Mouse (Mus musculus): ENCODE measurements around the gene Bhlha9. TPM values are rescaled to one million over a fixed set of nuclear protein-coding genes. Genes with fewer than 3 reads are reported as not detected.

The Bhlha9 gene
- 0.91 and 1.1 TPM in 2 replicates for polyA plus RNA-seq (2014; fragmentation: Nextera tagmentation; extraction: Ambion mirVana)

- no peak for ATAC-seq (ENCODE audit: low FRiP score)
- no peak within 1 kb of the TSS for H3K27ac ChIP-seq
- no peak for DNase-seq (ENCODE audit: low spot score)
- no peaks in the 10 kb centered on the region for H3K36me3 ChIP-seq (replicated peaks; ENCODE audit: control insufficient read depth, insufficient read depth)
- H3K9me3 ChIP-seq (ENCODE audit: control insufficient read depth, low read length): no peaks in the 10 kb centered on the region
- peak within 1 kb of the TSS; percentile 40 for H3K4me3 ChIP-seq (replicated peaks; ENCODE audit: low read length)
- peak within 1 kb of the TSS; percentile 81 for H3K4me2 ChIP-seq (replicated peaks)
- H3K27me3 ChIP-seq (ENCODE audit: control insufficient read depth, insufficient read depth, low read length): peaks cover 70% of the 10 kb centered on the region
- H3K4me1 ChIP-seq (replicated peaks; ENCODE audit: control insufficient read depth, insufficient read depth, low read length): 0 out of 2 replicates have a peak, but pooled peaks cover 8% of the 10 kb centered on the region
- peak within 1 kb of the TSS; percentile 68 for H3K9ac ChIP-seq
- 59% methylated on average over 15 of the region's 15 CpGs for WGBS
Measured at GRCm38 (mm10) chr11:76671871-76672475, at the start of gene Bhlha9. Gene Bhlha9 (plus strand): TSS chr11:76672470.

- Histone ChIP-seq H3K4me3 (replicated peaks; ENCODE audit: low read length) (peak overlapping the region; percentile 62), H3K27ac (no peak overlapping the region), H3K9me3 (ENCODE audit: control insufficient read depth, low read length) (no peaks in the 10 kb centered on the region), H3K27me3 (ENCODE audit: control insufficient read depth, insufficient read depth, low read length) (peaks cover 9% of the 10 kb centered on the region; the same call in 1 of the 2 replicates), H3K9ac (peak overlapping the region; percentile 57), H3K36me3 (replicated peaks; ENCODE audit: control insufficient read depth, insufficient read depth) (no peaks in the 10 kb centered on the region), H3K4me1 (replicated peaks; ENCODE audit: control insufficient read depth, insufficient read depth, low read length) (peaks cover 23% of the 10 kb centered on the region), H3K4me2 (replicated peaks) (peak overlapping the region; percentile 99)
- ATAC-seq (ENCODE audit: low FRiP score) (peak; percentile 46; the same call in 1 of the 2 replicates), DNase-seq (ENCODE audit: low spot score) (no peak)
- WGBS: under 1% methylated on average over 61 of the region's 66 CpGs
Measured at GRCm38 (mm10) chr11:76622566-76623205, 49.6 kb upstream of the Bhlha9 start.

- H3K36me3 ChIP-seq (replicated peaks; ENCODE audit: control insufficient read depth, insufficient read depth): no peaks in the 10 kb centered on the region
- WGBS: 1% methylated on average over 61 of the region's 72 CpGs
Measured at GRCm38 (mm10) chr11:76623206-76623961, 48.9 kb upstream of the Bhlha9 start.

GRCm38 (mm10) chr11:76624071-76624470 lies 48.2 kb upstream of the Bhlha9 start:
- no peaks in the 10 kb centered on the region for H3K9me3 ChIP-seq (ENCODE audit: control insufficient read depth, low read length)
- peak overlapping the region; percentile 57; the same call in 1 of the 2 replicates for H3K9ac ChIP-seq
- H3K36me3 ChIP-seq (replicated peaks; ENCODE audit: control insufficient read depth, insufficient read depth): no peaks in the 10 kb centered on the region
- peak overlapping the region; percentile 62; the same call in 1 of the 2 replicates for H3K4me3 ChIP-seq (replicated peaks; ENCODE audit: low read length)
- H3K27ac ChIP-seq: no peak overlapping the region
- ATAC-seq (ENCODE audit: low FRiP score) (no peak), DNase-seq (ENCODE audit: low spot score) (no peak)
- H3K4me2 ChIP-seq (replicated peaks): peak overlapping the region; percentile 99
- peaks cover 9% of the 10 kb centered on the region; the same call in 1 of the 2 replicates for H3K27me3 ChIP-seq (ENCODE audit: control insufficient read depth, insufficient read depth, low read length)
- H3K4me1 ChIP-seq (replicated peaks; ENCODE audit: control insufficient read depth, insufficient read depth, low read length): peaks cover 23% of the 10 kb centered on the region
- 59% methylated on average over 10 of the region's 10 CpGs for WGBS

More at GRCm38 (mm10) chr11:76623206-76623961, 48.9 kb upstream of the Bhlha9 start:
- ATAC-seq (ENCODE audit: low FRiP score) (peak; percentile 80), DNase-seq (ENCODE audit: low spot score) (peak; percentile 68)
- peaks cover 23% of the 10 kb centered on the region for H3K4me1 ChIP-seq (replicated peaks; ENCODE audit: control insufficient read depth, insufficient read depth, low read length)
- H3K9ac ChIP-seq: peak overlapping the region; percentile 57
- no peaks in the 10 kb centered on the region for H3K9me3 ChIP-seq (ENCODE audit: control insufficient read depth, low read length)
- H3K27ac ChIP-seq: no peak overlapping the region
- H3K4me3 ChIP-seq (replicated peaks; ENCODE audit: low read length): peak overlapping the region; percentile 62
- H3K4me2 ChIP-seq (replicated peaks): peak overlapping the region; percentile 99
- peaks cover 9% of the 10 kb centered on the region; the same call in 1 of the 2 replicates for H3K27me3 ChIP-seq (ENCODE audit: control insufficient read depth, insufficient read depth, low read length)

GRCm38 (mm10) chr11:76624881-76625280 lies 47.4 kb upstream of the Bhlha9 start:
- Histone ChIP-seq H3K4me1 (replicated peaks; ENCODE audit: control insufficient read depth, insufficient read depth, low read length) (peaks cover 23% of the 10 kb centered on the region), H3K9me3 (ENCODE audit: control insufficient read depth, low read length) (no peaks in the 10 kb centered on the region), H3K27me3 (ENCODE audit: control insufficient read depth, insufficient read depth, low read length) (peaks cover 9% of the 10 kb centered on the region; the same call in 1 of the 2 replicates), H3K27ac (no peak overlapping the region), H3K36me3 (replicated peaks; ENCODE audit: control insufficient read depth, insufficient read depth) (no peaks in the 10 kb centered on the region), H3K9ac (no peak overlapping the region), H3K4me2 (replicated peaks) (no peak overlapping the region), H3K4me3 (replicated peaks; ENCODE audit: low read length) (no peak overlapping the region)
- ATAC-seq (ENCODE audit: low FRiP score) (no peak), DNase-seq (ENCODE audit: low spot score) (no peak)
- WGBS: 78% methylated on average over 3 of the region's 3 CpGs

GRCm38 (mm10) chr11:76628613-76629012 lies 43.7 kb upstream of the Bhlha9 start:
- Histone ChIP-seq H3K9me3 (ENCODE audit: control insufficient read depth, low read length) (no peaks in the 10 kb centered on the region), H3K4me1 (replicated peaks; ENCODE audit: control insufficient read depth, insufficient read depth, low read length) (no peaks in the 10 kb centered on the region), H3K36me3 (replicated peaks; ENCODE audit: control insufficient read depth, insufficient read depth) (no peaks in the 10 kb centered on the region), H3K4me2 (replicated peaks) (no peak overlapping the region), H3K27me3 (ENCODE audit: control insufficient read depth, insufficient read depth, low read length) (no peaks in the 10 kb centered on the region), H3K9ac (no peak overlapping the region), H3K4me3 (replicated peaks; ENCODE audit: low read length) (no peak overlapping the region), H3K27ac (no peak overlapping the region)
- 78% methylated on average over 5 of the region's 5 CpGs for WGBS
- DNase-seq (ENCODE audit: low spot score) (no peak), ATAC-seq (ENCODE audit: low FRiP score) (no peak)

- no peak overlapping the region for H3K27ac ChIP-seq
- no peaks in the 10 kb centered on the region for H3K36me3 ChIP-seq (replicated peaks; ENCODE audit: control insufficient read depth, insufficient read depth)
- no peaks in the 10 kb centered on the region for H3K4me1 ChIP-seq (replicated peaks; ENCODE audit: control insufficient read depth, insufficient read depth, low read length)
- no peak for ATAC-seq (ENCODE audit: low FRiP score)
- WGBS: 27% methylated on average over 2 of the region's 2 CpGs
- DNase-seq (ENCODE audit: low spot score): no peak
- H3K4me2 ChIP-seq (replicated peaks): no peak overlapping the region
- no peaks in the 10 kb centered on the region for H3K9me3 ChIP-seq (ENCODE audit: control insufficient read depth, low read length)
- H3K9ac ChIP-seq: no peak overlapping the region
- no peak overlapping the region for H3K4me3 ChIP-seq (replicated peaks; ENCODE audit: low read length)
- no peaks in the 10 kb centered on the region for H3K27me3 ChIP-seq (ENCODE audit: control insufficient read depth, insufficient read depth, low read length)
Measured at GRCm38 (mm10) chr11:76630023-76630422, 42.2 kb upstream of the Bhlha9 start.

GRCm38 (mm10) chr11:76630487-76630886 lies 41.8 kb upstream of the Bhlha9 start:
- H3K4me3 ChIP-seq (replicated peaks; ENCODE audit: low read length): no peak overlapping the region
- H3K9me3 ChIP-seq (ENCODE audit: control insufficient read depth, low read length): no peaks in the 10 kb centered on the region
- 80% methylated on average over 5 of the region's 5 CpGs for WGBS
- DNase-seq (ENCODE audit: low spot score) (no peak), ATAC-seq (ENCODE audit: low FRiP score) (no peak)
- no peak overlapping the region for H3K27ac ChIP-seq
- no peak overlapping the region for H3K4me2 ChIP-seq (replicated peaks)
- H3K4me1 ChIP-seq (replicated peaks; ENCODE audit: control insufficient read depth, insufficient read depth, low read length): no peaks in the 10 kb centered on the region
- no peak overlapping the region for H3K9ac ChIP-seq
- H3K36me3 ChIP-seq (replicated peaks; ENCODE audit: control insufficient read depth, insufficient read depth): no peaks in the 10 kb centered on the region
- no peaks in the 10 kb centered on the region for H3K27me3 ChIP-seq (ENCODE audit: control insufficient read depth, insufficient read depth, low read length)

All from hindbrain, embryonic 14.5 days (tissue).